Mouse (Mus musculus): Measurements from ENCODE around the gene Myo6. TPM values are rescaled to one million over a fixed set of nuclear protein-coding genes. Genes with fewer than 3 reads are reported as not detected.

Gene Myo6
- 50.9 and 65.5 TPM in 2 replicates for polyA plus RNA-seq (2015; fragmentation: Nextera tagmentation; extraction: Ambion mirVana)

GRCm38 (mm10) chr9:80164611-80165474, at the start of gene Myo6:
Gene Myo6, plus strand, starts transcription at chr9:80165031.
- H3K4me3 ChIP-seq (ENCODE audit: low read depth, low read length): peak within 1 kb of the TSS; percentile 93
- no peaks in the 10 kb centered on the region for H3K36me3 ChIP-seq (ENCODE audit: control insufficient read depth, insufficient read depth)
- no peaks in the 10 kb centered on the region for H3K4me1 ChIP-seq (replicated peaks; ENCODE audit: control insufficient read depth, insufficient read depth, low read length)
- peak within 1 kb of the TSS; percentile 95 for H3K9ac ChIP-seq (ENCODE audit: low read depth, low read length)
- H3K27me3 ChIP-seq (replicated peaks; ENCODE audit: control insufficient read depth, insufficient read depth, low read length): no peaks in the 10 kb centered on the region
- under 1% methylated on average over 69 of the region's 69 CpGs for WGBS
- ATAC-seq: peak; percentile 95
- H3K4me2 ChIP-seq (replicated peaks; ENCODE audit: low read depth): peak within 1 kb of the TSS; percentile 71
- peak within 1 kb of the TSS; percentile 99 for H3K27ac ChIP-seq (ENCODE audit: low read depth, low read length)
- TF ChIP-seq CTCF (IDR thresholded peaks at IDR 0.05; ENCODE audit: low read depth): no peak
- H3K9me3 ChIP-seq (ENCODE audit: control insufficient read depth): no peaks in the 10 kb centered on the region

- H3K9ac ChIP-seq (ENCODE audit: low read depth, low read length): no peak overlapping the region
- H3K4me2 ChIP-seq (replicated peaks; ENCODE audit: low read depth): no peak overlapping the region
- H3K27me3 ChIP-seq (replicated peaks; ENCODE audit: control insufficient read depth, insufficient read depth, low read length): no peaks in the 10 kb centered on the region
- TF ChIP-seq CTCF (IDR thresholded peaks at IDR 0.05; ENCODE audit: low read depth): no peak
- H3K36me3 ChIP-seq (ENCODE audit: control insufficient read depth, insufficient read depth): peaks cover 35% of the 10 kb centered on the region
- WGBS: 83% methylated on average over 10 of the region's 10 CpGs
- no peaks in the 10 kb centered on the region for H3K9me3 ChIP-seq (ENCODE audit: control insufficient read depth)
- no peaks in the 10 kb centered on the region for H3K4me1 ChIP-seq (replicated peaks; ENCODE audit: control insufficient read depth, insufficient read depth, low read length)
- no peak overlapping the region for H3K4me3 ChIP-seq (ENCODE audit: low read depth, low read length)
- ATAC-seq: no peak
- H3K27ac ChIP-seq (ENCODE audit: low read depth, low read length): no peak overlapping the region
Observed at GRCm38 (mm10) chr9:80145992-80146587, 18.7 kb upstream of the Myo6 start.

GRCm38 (mm10) chr9:80149594-80149993, 15.2 kb upstream of the Myo6 start:
- Histone ChIP-seq H3K27ac (ENCODE audit: low read depth, low read length) (no peak overlapping the region), H3K9ac (ENCODE audit: low read depth, low read length) (no peak overlapping the region), H3K27me3 (replicated peaks; ENCODE audit: control insufficient read depth, insufficient read depth, low read length) (no peaks in the 10 kb centered on the region), H3K36me3 (ENCODE audit: control insufficient read depth, insufficient read depth) (peaks cover 9% of the 10 kb centered on the region; the same call in 1 of the 2 replicates), H3K9me3 (ENCODE audit: control insufficient read depth) (no peaks in the 10 kb centered on the region), H3K4me2 (replicated peaks; ENCODE audit: low read depth) (no peak overlapping the region), H3K4me1 (replicated peaks; ENCODE audit: control insufficient read depth, insufficient read depth, low read length) (no peaks in the 10 kb centered on the region), H3K4me3 (ENCODE audit: low read depth, low read length) (no peak overlapping the region)
- TF ChIP-seq CTCF (IDR thresholded peaks at IDR 0.05; ENCODE audit: low read depth): no peak
- ATAC-seq: no peak
- WGBS: 87% methylated on average over 5 of the region's 5 CpGs

GRCm38 (mm10) chr9:80155277-80155676, 9.6 kb upstream of the Myo6 start:
- no peak overlapping the region for H3K4me2 ChIP-seq (replicated peaks; ENCODE audit: low read depth)
- WGBS: 75% methylated on average over 5 of the region's 5 CpGs
- H3K27me3 ChIP-seq (replicated peaks; ENCODE audit: control insufficient read depth, insufficient read depth, low read length): no peaks in the 10 kb centered on the region
- ATAC-seq: no peak
- no peaks in the 10 kb centered on the region for H3K36me3 ChIP-seq (ENCODE audit: control insufficient read depth, insufficient read depth)
- no peak overlapping the region for H3K27ac ChIP-seq (ENCODE audit: low read depth, low read length)
- no peaks in the 10 kb centered on the region for H3K9me3 ChIP-seq (ENCODE audit: control insufficient read depth)
- no peak for TF ChIP-seq CTCF (IDR thresholded peaks at IDR 0.05; ENCODE audit: low read depth)
- no peak overlapping the region for H3K4me3 ChIP-seq (ENCODE audit: low read depth, low read length)
- H3K4me1 ChIP-seq (replicated peaks; ENCODE audit: control insufficient read depth, insufficient read depth, low read length): 0 out of 2 replicates have a peak, but pooled peaks cover 3% of the 10 kb centered on the region
- no peak overlapping the region for H3K9ac ChIP-seq (ENCODE audit: low read depth, low read length)

GRCm38 (mm10) chr9:80156780-80157179, 8.1 kb upstream of the Myo6 start:
- H3K4me2 ChIP-seq (replicated peaks; ENCODE audit: low read depth): no peak overlapping the region
- H3K36me3 ChIP-seq (ENCODE audit: control insufficient read depth, insufficient read depth): no peaks in the 10 kb centered on the region
- WGBS: 77% methylated on average over 5 of the region's 5 CpGs
- ATAC-seq: no peak
- 0 out of 2 replicates have a peak, but pooled peaks cover 3% of the 10 kb centered on the region for H3K4me1 ChIP-seq (replicated peaks; ENCODE audit: control insufficient read depth, insufficient read depth, low read length)
- TF ChIP-seq CTCF (IDR thresholded peaks at IDR 0.05; ENCODE audit: low read depth): no peak
- H3K27me3 ChIP-seq (replicated peaks; ENCODE audit: control insufficient read depth, insufficient read depth, low read length): no peaks in the 10 kb centered on the region
- no peak overlapping the region for H3K9ac ChIP-seq (ENCODE audit: low read depth, low read length)
- no peak overlapping the region for H3K4me3 ChIP-seq (ENCODE audit: low read depth, low read length)
- H3K27ac ChIP-seq (ENCODE audit: low read depth, low read length): 0 out of 2 replicates have a peak overlapping the region, but pooled peaks have one; percentile 60
- no peaks in the 10 kb centered on the region for H3K9me3 ChIP-seq (ENCODE audit: control insufficient read depth)

- ATAC-seq: peak; percentile 92
- Histone ChIP-seq H3K27me3 (replicated peaks; ENCODE audit: control insufficient read depth, insufficient read depth, low read length) (no peaks in the 10 kb centered on the region), H3K27ac (ENCODE audit: low read depth, low read length) (peak overlapping the region; percentile 92), H3K9me3 (ENCODE audit: control insufficient read depth) (no peaks in the 10 kb centered on the region), H3K4me3 (ENCODE audit: low read depth, low read length) (peak overlapping the region; percentile 23), H3K4me1 (replicated peaks; ENCODE audit: control insufficient read depth, insufficient read depth, low read length) (0 out of 2 replicates have a peak, but pooled peaks cover 3% of the 10 kb centered on the region), H3K4me2 (replicated peaks; ENCODE audit: low read depth) (peak overlapping the region; percentile 57), H3K9ac (ENCODE audit: low read depth, low read length) (peak overlapping the region; percentile 22; the same call in 1 of the 2 replicates), H3K36me3 (ENCODE audit: control insufficient read depth, insufficient read depth) (no peaks in the 10 kb centered on the region)
- TF ChIP-seq CTCF (IDR thresholded peaks at IDR 0.05; ENCODE audit: low read depth): no peak
- 43% methylated on average over 12 of the region's 12 CpGs for WGBS
Observed at GRCm38 (mm10) chr9:80157840-80158465, 6.9 kb upstream of the Myo6 start.

Data from intestine, postnatal 0 days (tissue).